Mouse (Mus musculus): Measurements from ENCODE around the gene Agpat3. TPM values are rescaled to one million over a fixed set of nuclear protein-coding genes. Genes with fewer than 3 reads are reported as not detected.

Gene Agpat3
- polyA plus RNA-seq, 2 experiments: 83.0 to 111 TPM

DNA sequence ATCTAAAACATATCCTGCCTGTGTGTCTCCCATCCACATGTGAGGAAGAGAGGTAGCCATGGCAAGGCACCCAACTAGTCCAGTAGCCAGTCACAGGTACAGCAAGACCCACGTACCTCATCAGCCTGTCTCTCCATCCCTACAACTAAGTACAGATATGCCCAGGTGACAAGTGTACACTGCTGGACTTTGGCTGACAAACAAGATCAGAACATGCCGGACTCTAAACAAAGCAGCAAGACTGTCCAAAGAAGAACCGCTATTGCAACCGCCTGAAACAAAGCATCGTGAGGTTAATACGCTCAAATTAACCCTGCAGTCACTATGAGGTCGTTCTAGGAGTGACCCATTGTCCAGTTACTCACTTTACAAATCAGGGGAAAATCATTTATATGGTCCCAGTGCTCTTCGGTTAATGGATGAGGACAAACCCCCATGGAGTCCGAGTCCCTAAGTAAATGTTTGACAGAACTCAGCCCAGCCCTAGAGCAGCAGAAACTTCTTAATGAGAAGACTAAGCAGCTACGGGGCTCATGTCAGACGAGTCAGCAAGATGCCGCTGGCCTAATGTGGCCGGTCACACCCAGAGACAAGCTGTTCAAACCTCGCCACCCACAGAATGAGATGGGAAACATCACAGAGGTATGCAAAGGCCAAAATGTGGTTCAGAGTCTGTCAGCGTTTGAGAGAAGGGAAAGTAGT is 2.7 kb downstream of the Agpat3 start:
- no peak for DNase-seq (ENCODE audit: low spot score)
- no peak overlapping the region for H3K4me3 ChIP-seq (replicated peaks; ENCODE audit: low read length)
- 0 out of 2 replicates have a peak, but pooled peaks cover 4% of the 10 kb centered on the region for H3K36me3 ChIP-seq (ENCODE audit: control insufficient read depth, insufficient read depth, low read length)
- H3K9me3 ChIP-seq (ENCODE audit: control insufficient read depth, low read length): no peaks in the 10 kb centered on the region
- H3K27ac ChIP-seq (replicated peaks; ENCODE audit: low read depth, low read length): no peak overlapping the region
- 76% methylated on average over 15 of the region's 15 CpGs for WGBS
- no peak for ATAC-seq (ENCODE audit: low FRiP score, low read depth)
- no peak overlapping the region for H3K9ac ChIP-seq (ENCODE audit: low read depth, low read length, severe bottlenecking)
- no peaks in the 10 kb centered on the region for H3K27me3 ChIP-seq (ENCODE audit: control insufficient read depth, insufficient read depth, low read length)
- H3K4me1 ChIP-seq (ENCODE audit: control insufficient read depth, insufficient read depth, low read length): peaks cover 13% of the 10 kb centered on the region
- TF ChIP-seq POLR2A (IDR thresholded peaks at IDR 0.05; ENCODE audit: borderline replicate concordance, extremely low read depth, insufficient read depth, insufficient read length): no peak
- no peak overlapping the region for H3K4me2 ChIP-seq (replicated peaks; ENCODE audit: low read depth, low read length, severe bottlenecking)

DNA sequence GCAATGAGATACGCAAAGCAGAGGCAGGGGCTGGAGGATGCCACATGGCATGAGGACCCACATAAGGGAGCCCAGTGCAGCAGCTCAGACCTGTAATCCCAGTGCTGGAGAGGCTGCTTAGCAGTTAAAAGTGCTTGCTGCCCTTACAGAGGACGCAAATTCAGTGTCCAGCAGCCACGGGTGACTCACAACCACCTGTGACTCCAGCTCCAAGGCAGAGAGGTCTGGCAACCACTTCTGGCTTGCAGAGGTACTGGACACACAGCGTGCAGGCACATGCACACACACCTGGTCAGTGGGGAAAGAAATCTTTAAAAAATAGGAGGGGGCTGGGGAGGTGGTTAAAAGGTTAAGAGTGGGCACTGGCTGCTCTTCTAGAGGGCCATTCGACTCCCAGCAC is 4.1 kb downstream of the Agpat3 start:
- no peak overlapping the region for H3K9ac ChIP-seq (ENCODE audit: low read depth, low read length, severe bottlenecking)
- H3K27me3 ChIP-seq (ENCODE audit: control insufficient read depth, insufficient read depth, low read length): no peaks in the 10 kb centered on the region
- TF ChIP-seq POLR2A (IDR thresholded peaks at IDR 0.05; ENCODE audit: borderline replicate concordance, extremely low read depth, insufficient read depth, insufficient read length): no peak
- H3K27ac ChIP-seq (replicated peaks; ENCODE audit: low read depth, low read length): no peak overlapping the region
- no peaks in the 10 kb centered on the region for H3K9me3 ChIP-seq (ENCODE audit: control insufficient read depth, low read length)
- 0 out of 2 replicates have a peak, but pooled peaks cover 4% of the 10 kb centered on the region for H3K36me3 ChIP-seq (ENCODE audit: control insufficient read depth, insufficient read depth, low read length)
- WGBS: 74% methylated on average over 5 of the region's 5 CpGs
- no peak overlapping the region for H3K4me3 ChIP-seq (replicated peaks; ENCODE audit: low read length)
- no peak overlapping the region for H3K4me2 ChIP-seq (replicated peaks; ENCODE audit: low read depth, low read length, severe bottlenecking)
- DNase-seq (ENCODE audit: low spot score) (no peak), ATAC-seq (ENCODE audit: low FRiP score, low read depth) (no peak)
- H3K4me1 ChIP-seq (ENCODE audit: control insufficient read depth, insufficient read depth, low read length): peaks cover 13% of the 10 kb centered on the region

- Histone ChIP-seq H3K36me3 (ENCODE audit: control insufficient read depth, insufficient read depth, low read length) (0 out of 2 replicates have a peak, but pooled peaks cover 4% of the 10 kb centered on the region), H3K4me3 (replicated peaks; ENCODE audit: low read length) (no peak overlapping the region), H3K27ac (replicated peaks; ENCODE audit: low read depth, low read length) (no peak overlapping the region), H3K27me3 (ENCODE audit: control insufficient read depth, insufficient read depth, low read length) (no peaks in the 10 kb centered on the region), H3K4me1 (ENCODE audit: control insufficient read depth, insufficient read depth, low read length) (peaks cover 8% of the 10 kb centered on the region), H3K4me2 (replicated peaks; ENCODE audit: low read depth, low read length, severe bottlenecking) (no peak overlapping the region), H3K9me3 (ENCODE audit: control insufficient read depth, low read length) (no peaks in the 10 kb centered on the region), H3K9ac (ENCODE audit: low read depth, low read length, severe bottlenecking) (no peak overlapping the region)
- no peak for TF ChIP-seq POLR2A (IDR thresholded peaks at IDR 0.05; ENCODE audit: borderline replicate concordance, extremely low read depth, insufficient read depth, insufficient read length)
- 65% methylated on average over 6 of the region's 6 CpGs for WGBS
- ATAC-seq (ENCODE audit: low FRiP score, low read depth): no peak
- no peak for DNase-seq (ENCODE audit: low spot score)
These were observed 4.8 kb downstream of the Agpat3 start for GRCm38 (mm10) chr10:78347486-78347885.

GRCm38 (mm10) chr10:78345466-78345865 is 6.8 kb downstream of the Agpat3 start:
- H3K27ac ChIP-seq (replicated peaks; ENCODE audit: low read depth, low read length): no peak overlapping the region
- DNase-seq (ENCODE audit: low spot score) (no peak), ATAC-seq (ENCODE audit: low FRiP score, low read depth) (no peak)
- H3K36me3 ChIP-seq (ENCODE audit: control insufficient read depth, insufficient read depth, low read length): 0 out of 2 replicates have a peak, but pooled peaks cover 4% of the 10 kb centered on the region
- WGBS: 92% methylated on average over 2 of the region's 2 CpGs
- peaks cover under 1% of the 10 kb centered on the region; the same call in 1 of the 2 replicates for H3K4me1 ChIP-seq (ENCODE audit: control insufficient read depth, insufficient read depth, low read length)
- TF ChIP-seq POLR2A (IDR thresholded peaks at IDR 0.05; ENCODE audit: borderline replicate concordance, extremely low read depth, insufficient read depth, insufficient read length): no peak
- no peaks in the 10 kb centered on the region for H3K27me3 ChIP-seq (ENCODE audit: control insufficient read depth, insufficient read depth, low read length)
- no peak overlapping the region for H3K9ac ChIP-seq (ENCODE audit: low read depth, low read length, severe bottlenecking)
- no peak overlapping the region for H3K4me2 ChIP-seq (replicated peaks; ENCODE audit: low read depth, low read length, severe bottlenecking)
- no peak overlapping the region for H3K4me3 ChIP-seq (replicated peaks; ENCODE audit: low read length)
- H3K9me3 ChIP-seq (ENCODE audit: control insufficient read depth, low read length): no peaks in the 10 kb centered on the region

GRCm38 (mm10) chr10:78342091-78342490 is 10.2 kb downstream of the Agpat3 start:
- Histone ChIP-seq H3K4me3 (replicated peaks; ENCODE audit: low read length) (no peak overlapping the region), H3K27me3 (ENCODE audit: control insufficient read depth, insufficient read depth, low read length) (no peaks in the 10 kb centered on the region), H3K27ac (replicated peaks; ENCODE audit: low read depth, low read length) (no peak overlapping the region), H3K4me1 (ENCODE audit: control insufficient read depth, insufficient read depth, low read length) (no peaks in the 10 kb centered on the region), H3K9me3 (ENCODE audit: control insufficient read depth, low read length) (no peaks in the 10 kb centered on the region), H3K9ac (ENCODE audit: low read depth, low read length, severe bottlenecking) (no peak overlapping the region), H3K4me2 (replicated peaks; ENCODE audit: low read depth, low read length, severe bottlenecking) (no peak overlapping the region), H3K36me3 (ENCODE audit: control insufficient read depth, insufficient read depth, low read length) (peaks cover 7% of the 10 kb centered on the region; the same call in 1 of the 2 replicates)
- WGBS: 92% methylated on average over 1 of the region's 1 CpGs
- no peak for TF ChIP-seq POLR2A (IDR thresholded peaks at IDR 0.05; ENCODE audit: borderline replicate concordance, extremely low read depth, insufficient read depth, insufficient read length)
- ATAC-seq (ENCODE audit: low FRiP score, low read depth) (no peak), DNase-seq (ENCODE audit: low spot score) (no peak)

Measured in limb, embryonic 14.5 days (tissue).